Mouse (Mus musculus) CD4-positive naive resting alpha-beta T cell, adult 57 days (primary cell): ENCODE data around the gene Dchs1. TPM values are rescaled to one million over a fixed set of nuclear protein-coding genes. Genes with fewer than 3 reads are reported as not detected.

Experiments
- total RNA-seq: library from RNA; stranded (reverse); gene quantifications from one replicate; pipeline ENCODE4 v1.2.4, GENCODE M21; 2023

Gene Dchs1
- total RNA-seq, result 0.24 TPM

DNA sequence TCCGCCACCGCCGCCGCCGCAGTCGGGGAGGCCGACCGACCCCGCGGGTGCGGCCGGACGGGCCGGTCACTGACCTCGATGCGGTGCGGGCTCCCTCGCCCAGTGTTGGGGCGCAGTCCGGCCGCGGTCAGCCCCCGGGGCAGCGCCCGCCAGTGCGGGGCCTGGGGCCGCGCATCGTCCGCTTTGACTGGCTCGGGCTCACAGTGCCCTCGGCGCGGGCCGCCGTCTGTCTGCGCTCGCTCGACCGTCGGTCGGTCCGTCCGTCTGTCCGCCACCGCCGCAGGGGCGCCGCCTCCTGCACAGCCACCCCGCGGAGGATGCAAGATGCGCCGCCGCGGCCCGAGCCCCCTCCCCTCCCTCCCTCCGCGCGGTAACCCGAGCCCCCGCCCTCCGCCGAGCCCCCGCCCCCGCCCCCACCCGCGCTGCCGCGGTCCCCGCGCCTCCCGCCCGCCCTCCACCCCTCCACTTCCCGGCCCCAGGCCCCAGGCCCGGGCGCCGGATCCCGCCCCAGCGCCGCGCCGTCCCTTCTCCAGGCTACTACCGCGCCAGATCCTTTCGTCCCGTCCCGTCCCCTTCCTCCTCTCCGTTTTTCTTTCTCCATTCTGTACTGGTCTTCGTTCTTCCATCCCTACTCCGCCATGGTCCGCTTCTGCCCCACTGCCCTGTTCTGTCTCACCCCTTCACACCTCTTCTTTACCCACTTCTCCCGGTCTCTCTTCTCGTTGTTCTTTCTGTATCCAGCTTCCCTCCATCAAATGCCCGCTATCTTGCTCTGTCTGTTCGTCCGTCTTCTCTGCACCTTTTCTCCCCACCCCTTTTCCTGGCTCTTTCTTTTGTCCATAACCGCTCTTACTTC, at the start of gene Dchs1:
Gene Dchs1 (minus strand): TSS at position 370 of the 856 bp plus-strand sequence.

DNA sequence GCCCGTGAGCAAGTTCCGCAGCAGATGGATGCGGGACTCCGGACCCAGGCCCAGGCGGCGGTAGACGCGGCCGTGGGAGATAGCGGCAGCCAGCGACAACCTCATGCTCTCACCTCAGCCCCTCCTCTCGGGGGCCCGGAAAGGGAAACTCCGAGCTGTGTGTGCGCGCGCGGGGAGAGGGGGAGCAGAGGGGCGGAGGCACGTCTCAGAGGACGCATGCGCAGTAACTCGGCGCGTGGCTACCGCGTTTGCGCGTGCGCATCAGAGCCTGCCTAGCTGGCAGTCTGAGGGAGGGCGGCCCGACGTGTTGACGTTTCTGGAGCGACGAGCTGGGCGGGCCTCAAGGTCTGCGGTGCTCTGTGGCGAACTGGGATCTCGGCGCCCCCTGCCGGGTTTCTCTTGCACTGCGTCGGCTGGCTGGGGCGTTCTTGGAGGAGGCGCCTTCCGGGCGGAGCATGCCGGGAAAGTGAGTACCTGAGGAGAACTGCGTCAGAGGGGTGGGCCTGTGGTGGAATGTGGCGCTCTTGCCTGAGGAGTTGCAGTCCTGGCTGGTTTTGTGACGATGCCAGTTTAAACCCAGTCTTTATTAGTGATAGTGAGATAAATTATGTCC, 23.5 kb upstream of the Dchs1 start, which contains the start of gene Mrpl17:
Gene Mrpl17 (minus strand): TSS at position 223 of the 613 bp plus-strand sequence.

GRCm38 (mm10) chr7:105751491-105752433, 35.7 kb downstream of the Dchs1 start, which contains the start of gene Tpp1:
Gene Tpp1, minus strand, starts transcription at chr7:105752235.

GRCm38 (mm10) chr7:105743926-105744590, 43.4 kb downstream of the Dchs1 start, which contains the start of gene Taf10:
Gene Taf10, minus strand, starts transcription at chr7:105744361.

DNA sequence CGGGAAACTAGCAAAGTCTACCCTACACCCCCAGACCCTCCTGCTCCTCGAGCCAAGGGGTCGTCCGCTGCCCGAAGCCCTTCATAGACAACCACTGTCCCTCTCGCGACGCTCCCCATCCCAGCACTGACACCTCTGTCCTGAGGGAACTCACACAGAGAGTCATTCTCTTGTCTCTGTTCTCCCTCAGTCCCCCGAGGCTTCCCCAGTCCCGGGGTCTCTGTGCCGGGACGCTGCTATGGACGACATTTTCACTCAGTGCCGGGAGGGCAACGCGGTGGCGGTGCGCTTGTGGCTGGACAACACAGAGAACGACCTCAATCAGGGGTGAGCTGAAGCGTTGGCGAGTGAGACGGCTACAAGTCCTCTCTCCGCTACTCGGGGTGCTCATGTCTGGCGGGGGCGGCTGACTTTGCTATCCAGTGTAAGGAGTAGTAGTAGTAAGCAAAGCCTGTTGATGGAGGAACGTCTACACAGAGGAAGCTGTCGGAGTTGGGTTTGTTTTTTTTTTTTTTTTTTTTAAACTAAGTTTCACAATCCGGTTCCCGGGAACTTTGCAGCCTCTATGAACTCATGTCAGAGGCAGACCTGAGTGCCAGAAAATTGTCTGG, 50.4 kb downstream of the Dchs1 start, which contains the start of gene Rrp8:
Gene Rrp8 (minus strand): TSS at position 475 of the 611 bp plus-strand sequence.

DNA sequence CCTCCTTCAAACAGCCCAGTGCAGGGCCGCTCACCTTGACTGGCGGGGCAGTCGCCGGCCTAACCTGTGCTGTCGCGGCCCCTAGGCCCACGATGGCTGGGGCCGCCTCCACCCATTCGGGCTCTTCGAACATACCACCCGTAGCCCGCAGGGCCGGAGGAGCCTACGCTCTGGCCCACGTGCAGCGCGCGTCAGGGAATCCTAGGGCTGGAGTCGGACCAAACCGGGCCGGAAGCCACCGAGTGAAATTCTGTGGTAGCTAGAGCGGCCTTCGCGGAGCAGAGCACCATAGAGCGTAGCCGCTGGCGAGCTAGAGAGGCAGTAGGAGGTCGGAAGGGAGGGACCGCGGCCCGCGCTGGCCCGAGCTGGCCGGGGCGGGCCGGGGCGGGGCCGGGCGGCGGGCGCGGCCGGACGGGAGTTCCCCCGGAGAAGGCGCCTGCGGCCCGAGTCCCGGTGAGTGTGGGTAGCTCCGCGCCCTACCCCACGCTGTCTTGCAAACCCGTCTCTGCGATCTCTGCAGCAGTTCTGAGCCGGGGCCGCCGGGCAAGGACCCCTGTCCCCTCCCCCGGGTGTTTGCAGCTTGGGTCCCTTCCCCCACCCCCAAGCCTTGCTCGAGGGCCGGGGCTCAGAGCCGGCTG, 51.1 kb downstream of the Dchs1 start, which contains the start of gene Ilk:
Gene Ilk (plus strand): TSS at position 329 of the 638 bp plus-strand sequence.

Other genes with a start within 250 kb of the Dchs1 start
- 19.9 TPM for gene Smpd1, start 233.3 kb downstream of the Dchs1 start, total RNA-seq
- gene Apbb1, start 206.0 kb downstream of the Dchs1 start, total RNA-seq, result 1.4 TPM
- not detected for gene Hpx, start 187.5 kb downstream of the Dchs1 start, total RNA-seq
- 19.3 TPM for gene Trim3, start 154.1 kb downstream of the Dchs1 start, total RNA-seq
- 83.4 TPM for gene Timm10b, start 147.6 kb downstream of the Dchs1 start, total RNA-seq
- gene Arfip2, start 147.2 kb downstream of the Dchs1 start, total RNA-seq, result 34.6 TPM
- gene Gm45799, start 147.1 kb downstream of the Dchs1 start, total RNA-seq, result 10.6 TPM
- 6.8 TPM for gene Dnhd1, start 136.8 kb downstream of the Dchs1 start, total RNA-seq
- gene Ilk, start 51.1 kb downstream of the Dchs1 start, total RNA-seq, result 102 TPM
- 31.7 TPM for gene Rrp8, start 50.3 kb downstream of the Dchs1 start, total RNA-seq
- gene Taf10, start 43.3 kb downstream of the Dchs1 start, total RNA-seq, result 203 TPM
- 43.5 TPM for gene Tpp1, start 35.4 kb downstream of the Dchs1 start, total RNA-seq
- gene Mrpl17, start 23.4 kb upstream of the Dchs1 start, total RNA-seq, result 56.7 TPM
- gene Gm4070, start 166.3 kb upstream of the Dchs1 start, total RNA-seq, result 58.7 TPM